Mouse (Mus musculus) liver, postnatal 0 days (tissue): ENCODE measurements around the gene 1700034I23Rik.

Experiments used
- CTCF ChIP-seq: sonication (generic); IDR thresholded peaks from 2 replicates; pipeline ENCODE4 v1.5.1; 2016; ENCODE audit warnings: antibody characterized with exemption, low read depth
- EP300 ChIP-seq: IDR thresholded peaks from 2 replicates; pipeline ENCODE4 v1.6.1; 2016; ENCODE audit warnings: antibody characterized with exemption, low read depth, mild to moderate bottlenecking

DNA sequence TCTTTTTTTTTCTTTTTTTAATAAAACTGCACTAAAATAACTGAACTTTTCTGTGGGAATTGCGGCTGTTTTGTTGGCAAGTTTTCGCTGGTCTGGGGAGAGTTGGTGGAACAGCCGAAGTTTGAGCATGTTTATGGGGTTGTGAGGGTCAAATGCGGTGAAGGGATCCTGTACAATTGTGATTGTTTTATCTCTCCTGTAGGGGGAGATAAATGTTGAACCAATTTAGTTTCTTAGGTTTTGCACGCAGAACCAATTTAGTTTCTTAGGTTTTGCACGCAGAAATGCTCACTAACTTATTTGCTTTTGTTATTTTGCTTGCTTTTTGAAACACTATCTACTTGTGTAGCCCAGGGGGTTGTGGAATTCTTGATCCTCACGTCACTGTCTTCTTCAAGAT lies 49.0 kb upstream of the 1700034I23Rik start:
- TF ChIP-seq EP300 (no peak), CTCF (peak; percentile 59)
